Mouse (Mus musculus): ENCODE data around the gene Rbfox3. TPM values are rescaled to one million over a fixed set of nuclear protein-coding genes. Genes with fewer than 3 reads are reported as not detected.
A peak's percentile ranks its signal among the peaks of the same experiment; 100 is the strongest.

The Rbfox3 gene
- polyA plus RNA-seq, 1 experiment from 2014 or later: 0.29 TPM

- H3K4me2 ChIP-seq: no peak overlapping the region
- H3K27me3 ChIP-seq: no peaks in the 10 kb centered on the region
- no peaks in the 10 kb centered on the region for H3K36me3 ChIP-seq
- H3K4me3 ChIP-seq: no peak overlapping the region
- no peaks in the 10 kb centered on the region for H3K4me1 ChIP-seq
- H3K9ac ChIP-seq: no peak overlapping the region
- H3K27ac ChIP-seq: no peak overlapping the region
- H3K9me3 ChIP-seq: no peaks in the 10 kb centered on the region
- 58% methylated on average over 7 of the region's 7 CpGs for WGBS
- no peak for ATAC-seq (ENCODE audit: borderline replicate concordance, extremely low read depth, low FRiP score, low TSS enrichment)
Measured at GRCm38 (mm10) chr11:118518743-118519142, 392.7 kb downstream of the Rbfox3 start.

DNA sequence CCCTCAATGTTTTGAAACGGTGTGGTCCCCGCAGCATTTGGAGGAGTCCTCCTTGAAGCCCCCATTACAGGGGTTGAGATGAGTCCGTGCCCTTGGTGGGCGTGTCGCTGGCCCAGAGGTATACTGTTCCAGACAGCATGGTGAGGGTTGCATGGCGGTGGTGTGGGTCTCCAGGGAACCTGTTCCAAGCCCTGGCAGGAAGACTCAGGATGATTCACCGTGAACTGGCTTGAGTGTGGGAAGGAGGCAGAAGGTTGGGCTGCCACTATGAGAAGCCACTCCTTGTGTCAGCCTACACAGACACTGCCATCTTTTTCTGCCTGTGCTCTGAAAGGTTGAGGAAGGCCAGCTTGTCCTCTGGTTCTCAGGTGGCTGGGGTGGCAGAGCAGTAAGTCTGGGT, 393.5 kb downstream of the Rbfox3 start:
- 79% methylated on average over 7 of the region's 7 CpGs for WGBS
- H3K36me3 ChIP-seq: no peaks in the 10 kb centered on the region
- no peak overlapping the region for H3K4me3 ChIP-seq
- no peaks in the 10 kb centered on the region for H3K9me3 ChIP-seq
- H3K27ac ChIP-seq: no peak overlapping the region
- ATAC-seq (ENCODE audit: borderline replicate concordance, extremely low read depth, low FRiP score, low TSS enrichment): no peak
- no peaks in the 10 kb centered on the region for H3K4me1 ChIP-seq
- no peak overlapping the region for H3K4me2 ChIP-seq
- no peaks in the 10 kb centered on the region for H3K27me3 ChIP-seq
- no peak overlapping the region for H3K9ac ChIP-seq

DNA sequence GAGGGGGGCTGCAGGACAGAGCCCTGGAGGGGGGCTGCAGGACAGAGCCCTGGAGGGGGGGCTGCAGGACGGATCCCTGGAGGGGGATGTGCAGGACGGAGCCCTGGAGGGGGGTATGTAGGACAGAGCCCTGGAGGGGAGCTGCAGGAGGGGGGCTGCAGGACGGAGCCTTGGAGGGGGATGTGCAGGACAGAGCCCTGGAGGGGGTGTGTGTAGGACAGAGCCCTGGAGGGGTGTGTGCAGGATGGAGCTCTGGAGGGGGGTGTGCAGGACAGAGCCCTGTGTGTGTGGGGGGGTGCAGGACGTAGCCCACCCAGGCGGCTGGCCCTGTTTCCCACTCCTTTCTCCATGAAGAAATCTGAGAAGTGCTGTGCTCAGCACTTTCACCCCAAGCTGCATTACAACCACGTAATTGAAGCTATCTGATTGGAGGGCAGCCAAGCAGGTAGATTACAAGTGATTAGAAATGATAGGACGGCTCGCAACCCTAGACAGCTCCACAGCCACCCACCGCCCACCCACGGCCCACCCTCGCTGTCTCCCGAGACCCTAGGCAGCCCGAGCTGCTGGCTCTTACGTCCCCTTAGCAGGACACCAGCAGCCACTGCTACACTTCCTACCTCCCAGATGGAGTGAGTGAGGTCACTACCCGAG, 399.0 kb downstream of the Rbfox3 start:
- 25% methylated on average over 15 of the region's 15 CpGs for WGBS
- H3K36me3 ChIP-seq: no peaks in the 10 kb centered on the region
- no peaks in the 10 kb centered on the region for H3K27me3 ChIP-seq
- no peak overlapping the region for H3K27ac ChIP-seq
- no peak overlapping the region for H3K4me3 ChIP-seq
- H3K9me3 ChIP-seq: no peaks in the 10 kb centered on the region
- peak; percentile 56; the same call in 1 of the 2 replicates for ATAC-seq (ENCODE audit: borderline replicate concordance, extremely low read depth, low FRiP score, low TSS enrichment)
- H3K4me2 ChIP-seq: no peak overlapping the region
- H3K4me1 ChIP-seq: peaks cover 9% of the 10 kb centered on the region
- H3K9ac ChIP-seq: no peak overlapping the region

DNA sequence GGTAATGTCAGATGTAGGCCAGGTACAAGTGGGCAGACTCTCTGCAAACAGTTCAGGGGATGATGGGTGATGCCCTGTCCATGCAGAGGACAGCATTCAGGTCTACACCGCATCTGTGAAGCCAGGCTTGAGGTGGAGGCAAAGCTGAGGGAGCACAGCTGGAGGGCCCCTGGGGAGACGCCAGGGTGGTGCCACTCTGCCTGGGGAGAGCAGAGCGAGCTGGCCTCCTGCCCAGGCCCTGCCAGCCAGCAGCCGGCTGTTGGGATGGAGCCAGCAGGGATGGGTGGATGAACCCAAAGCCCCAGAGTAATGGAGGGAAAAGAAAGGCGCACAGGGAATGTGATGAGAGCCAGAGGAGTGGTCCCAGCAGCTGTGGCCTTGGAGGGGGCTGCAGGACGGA, 399.5 kb downstream of the Rbfox3 start:
- ATAC-seq (ENCODE audit: borderline replicate concordance, extremely low read depth, low FRiP score, low TSS enrichment): 0 out of 2 replicates have a peak, but pooled peaks have one; percentile 5
- peaks cover 9% of the 10 kb centered on the region for H3K4me1 ChIP-seq
- no peaks in the 10 kb centered on the region for H3K9me3 ChIP-seq
- H3K27ac ChIP-seq: no peak overlapping the region
- H3K36me3 ChIP-seq: no peaks in the 10 kb centered on the region
- H3K4me2 ChIP-seq: no peak overlapping the region
- no peak overlapping the region for H3K4me3 ChIP-seq
- WGBS: 27% methylated on average over 6 of the region's 6 CpGs
- H3K9ac ChIP-seq: no peak overlapping the region
- no peaks in the 10 kb centered on the region for H3K27me3 ChIP-seq

GRCm38 (mm10) chr11:118508341-118508740, 403.1 kb downstream of the Rbfox3 start:
- Histone ChIP-seq H3K9ac (no peak overlapping the region), H3K9me3 (no peaks in the 10 kb centered on the region), H3K27ac (no peak overlapping the region), H3K27me3 (peaks cover 17% of the 10 kb centered on the region), H3K4me1 (peaks cover 13% of the 10 kb centered on the region), H3K36me3 (no peaks in the 10 kb centered on the region), H3K4me2 (no peak overlapping the region), H3K4me3 (no peak overlapping the region)
- 74% methylated on average over 7 of the region's 7 CpGs for WGBS
- no peak for ATAC-seq (ENCODE audit: borderline replicate concordance, extremely low read depth, low FRiP score, low TSS enrichment)

GRCm38 (mm10) chr11:118507904-118508303, 403.5 kb downstream of the Rbfox3 start:
- no peak overlapping the region for H3K9ac ChIP-seq
- H3K4me1 ChIP-seq: peaks cover 13% of the 10 kb centered on the region
- H3K27me3 ChIP-seq: peaks cover 21% of the 10 kb centered on the region
- no peak overlapping the region for H3K27ac ChIP-seq
- no peaks in the 10 kb centered on the region for H3K9me3 ChIP-seq
- no peak overlapping the region for H3K4me2 ChIP-seq
- 21% methylated on average over 5 of the region's 5 CpGs for WGBS
- H3K4me3 ChIP-seq: no peak overlapping the region
- ATAC-seq (ENCODE audit: borderline replicate concordance, extremely low read depth, low FRiP score, low TSS enrichment): no peak
- H3K36me3 ChIP-seq: no peaks in the 10 kb centered on the region

GRCm38 (mm10) chr11:118507095-118507494, 404.3 kb downstream of the Rbfox3 start:
- H3K4me1 ChIP-seq: peaks cover 9% of the 10 kb centered on the region
- H3K27me3 ChIP-seq: peaks cover 29% of the 10 kb centered on the region
- H3K4me3 ChIP-seq: no peak overlapping the region
- H3K36me3 ChIP-seq: no peaks in the 10 kb centered on the region
- no peak overlapping the region for H3K9ac ChIP-seq
- no peaks in the 10 kb centered on the region for H3K9me3 ChIP-seq
- H3K4me2 ChIP-seq: no peak overlapping the region
- no peak overlapping the region for H3K27ac ChIP-seq
- 68% methylated on average over 6 of the region's 6 CpGs for WGBS
- ATAC-seq (ENCODE audit: borderline replicate concordance, extremely low read depth, low FRiP score, low TSS enrichment): no peak

DNA sequence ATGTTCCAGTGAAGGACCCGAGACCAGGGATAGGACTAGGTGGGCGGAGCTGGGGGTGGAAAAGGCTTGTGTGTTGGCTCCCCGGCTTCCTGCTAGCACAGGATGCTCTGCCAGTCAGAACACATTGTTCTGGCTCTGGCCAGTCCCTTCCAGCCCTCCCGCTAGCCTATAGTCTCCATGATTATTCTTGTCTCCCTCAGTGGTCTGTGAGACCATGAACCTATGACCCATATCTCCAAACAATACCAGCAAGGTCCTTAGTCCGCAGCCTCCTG, 407.3 kb downstream of the Rbfox3 start:
- no peak overlapping the region for H3K27ac ChIP-seq
- H3K36me3 ChIP-seq: no peaks in the 10 kb centered on the region
- WGBS: 40% methylated on average over 5 of the region's 5 CpGs
- H3K4me3 ChIP-seq: no peak overlapping the region
- no peak overlapping the region for H3K4me2 ChIP-seq
- no peaks in the 10 kb centered on the region for H3K9me3 ChIP-seq
- ATAC-seq (ENCODE audit: borderline replicate concordance, extremely low read depth, low FRiP score, low TSS enrichment): no peak
- H3K27me3 ChIP-seq: peaks cover 31% of the 10 kb centered on the region
- no peak overlapping the region for H3K9ac ChIP-seq
- H3K4me1 ChIP-seq: peaks cover 4% of the 10 kb centered on the region; the same call in 1 of the 2 replicates

GRCm38 (mm10) chr11:118503418-118504179, 407.8 kb downstream of the Rbfox3 start:
- H3K9ac ChIP-seq: no peak overlapping the region
- 13% methylated on average over 33 of the region's 34 CpGs for WGBS
- no peak for ATAC-seq (ENCODE audit: borderline replicate concordance, extremely low read depth, low FRiP score, low TSS enrichment)
- peaks cover 31% of the 10 kb centered on the region for H3K27me3 ChIP-seq
- no peak overlapping the region for H3K27ac ChIP-seq
- H3K9me3 ChIP-seq: no peaks in the 10 kb centered on the region
- no peak overlapping the region for H3K4me2 ChIP-seq
- H3K4me3 ChIP-seq: no peak overlapping the region
- H3K36me3 ChIP-seq: no peaks in the 10 kb centered on the region
- H3K4me1 ChIP-seq: peaks cover 4% of the 10 kb centered on the region; the same call in 1 of the 2 replicates

DNA sequence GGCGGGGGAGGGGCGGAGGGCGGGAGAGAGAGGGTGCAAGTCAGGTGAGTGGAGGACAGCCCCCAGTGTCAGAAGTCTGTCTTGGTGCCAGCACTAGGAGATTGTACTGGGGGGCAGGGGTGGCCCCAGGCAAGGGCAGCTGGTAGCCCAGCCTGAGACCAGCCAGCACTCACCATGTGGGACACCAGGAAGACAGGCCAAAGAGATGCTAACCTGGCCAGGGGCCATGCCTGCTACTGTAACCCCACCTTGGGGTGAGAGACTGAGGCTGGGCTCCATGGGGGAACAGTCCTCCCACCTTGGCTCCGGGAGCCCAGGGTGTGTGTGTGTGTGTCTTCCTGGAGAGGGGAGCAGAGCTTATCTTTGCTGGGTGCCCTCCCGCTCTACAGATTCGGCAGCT, 408.4 kb downstream of the Rbfox3 start:
- Histone ChIP-seq H3K9ac (no peak overlapping the region), H3K27ac (no peak overlapping the region), H3K9me3 (no peaks in the 10 kb centered on the region), H3K36me3 (no peaks in the 10 kb centered on the region), H3K4me1 (peaks cover 4% of the 10 kb centered on the region; the same call in 1 of the 2 replicates), H3K4me3 (no peak overlapping the region), H3K27me3 (peaks cover 31% of the 10 kb centered on the region), H3K4me2 (no peak overlapping the region)
- no peak for ATAC-seq (ENCODE audit: borderline replicate concordance, extremely low read depth, low FRiP score, low TSS enrichment)
- 34% methylated on average over 6 of the region's 6 CpGs for WGBS

- Histone ChIP-seq H3K27me3 (no peaks in the 10 kb centered on the region), H3K27ac (no peak overlapping the region), H3K4me3 (no peak overlapping the region), H3K4me2 (no peak overlapping the region), H3K9ac (no peak overlapping the region), H3K36me3 (no peaks in the 10 kb centered on the region), H3K9me3 (no peaks in the 10 kb centered on the region), H3K4me1 (peaks cover 12% of the 10 kb centered on the region; the same call in 1 of the 2 replicates)
- no peak for ATAC-seq (ENCODE audit: borderline replicate concordance, extremely low read depth, low FRiP score, low TSS enrichment)
- WGBS: 62% methylated on average over 20 of the region's 20 CpGs
Measured at GRCm38 (mm10) chr11:118496066-118496689, 415.2 kb downstream of the Rbfox3 start.

DNA sequence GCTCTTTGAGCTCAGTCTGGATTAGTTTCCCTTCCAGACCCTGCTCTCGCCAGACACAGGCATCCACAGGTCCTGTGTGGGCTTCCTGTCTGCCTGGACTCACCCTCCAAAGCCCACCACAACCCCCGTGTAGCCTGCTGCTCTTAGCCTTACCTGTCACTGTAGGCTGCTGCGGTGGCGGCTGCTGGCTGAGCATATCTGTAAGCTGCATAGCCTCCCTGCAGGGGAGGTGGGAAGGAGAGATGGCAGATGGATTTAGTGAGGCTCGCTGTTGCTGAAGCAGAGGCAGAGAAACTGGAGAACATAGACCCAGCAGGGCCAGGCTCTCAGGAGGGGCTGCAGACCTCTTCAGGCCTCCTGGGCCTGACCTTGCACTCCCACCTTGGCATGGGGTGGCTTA, 416.3 kb downstream of the Rbfox3 start:
- H3K9ac ChIP-seq: no peak overlapping the region
- peaks cover 12% of the 10 kb centered on the region; the same call in 1 of the 2 replicates for H3K4me1 ChIP-seq
- H3K36me3 ChIP-seq: no peaks in the 10 kb centered on the region
- ATAC-seq (ENCODE audit: borderline replicate concordance, extremely low read depth, low FRiP score, low TSS enrichment): no peak
- no peak overlapping the region for H3K4me2 ChIP-seq
- H3K9me3 ChIP-seq: no peaks in the 10 kb centered on the region
- H3K4me3 ChIP-seq: no peak overlapping the region
- H3K27ac ChIP-seq: no peak overlapping the region
- H3K27me3 ChIP-seq: no peaks in the 10 kb centered on the region
- WGBS: 37% methylated on average over 5 of the region's 5 CpGs
